Mouse (Mus musculus): Measurements from ENCODE around the gene Malsu1. TPM values are rescaled to one million over a fixed set of nuclear protein-coding genes. Genes with fewer than 3 reads are reported as not detected.

Malsu1 gene
- polyA plus RNA-seq, 1 experiment from 2014 or later, result 82.9 TPM

DNA sequence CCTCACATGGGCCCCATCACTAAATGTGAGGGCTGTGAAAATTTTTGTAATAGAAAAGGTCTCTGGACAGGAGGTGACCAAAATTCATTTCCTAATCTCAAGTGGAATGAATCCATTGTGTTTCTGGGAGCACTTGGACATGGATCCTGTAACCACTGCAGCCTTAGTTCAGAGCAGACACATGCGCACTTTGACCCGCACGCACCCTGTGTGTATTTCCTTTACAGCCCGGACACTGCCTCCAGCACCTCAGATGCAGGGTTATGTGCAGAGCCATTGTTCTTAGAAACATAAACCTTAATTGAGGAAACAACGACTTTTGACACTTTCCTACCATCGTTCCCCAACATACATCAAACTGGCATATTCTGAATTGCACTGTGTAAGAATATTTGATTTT is 40.9 kb downstream of the Malsu1 start:
- DNase-seq (ENCODE audit: low spot score) (no peak), ATAC-seq (replicated peaks; ENCODE audit: low FRiP score, low TSS enrichment, low read depth) (no peak)
- Histone ChIP-seq H3K27ac (ENCODE audit: low read depth) (no peak overlapping the region), H3K9ac (ENCODE audit: low read length) (no peak overlapping the region), H3K4me3 (ENCODE audit: low read depth, low read length) (no peak overlapping the region), H3K36me3 (ENCODE audit: control insufficient read depth, insufficient read depth, low read length) (peaks cover 45% of the 10 kb centered on the region), H3K4me2 (ENCODE audit: low read length) (no peak overlapping the region), H3K4me1 (replicated peaks; ENCODE audit: control insufficient read depth, insufficient read depth, low read length) (no peaks in the 10 kb centered on the region), H3K27me3 (replicated peaks; ENCODE audit: control insufficient read depth, insufficient read depth, low read length) (no peaks in the 10 kb centered on the region), H3K9me3 (ENCODE audit: control insufficient read depth, low read length) (no peaks in the 10 kb centered on the region)
- WGBS, result 86% methylated on average over 6 of the region's 6 CpGs

DNA sequence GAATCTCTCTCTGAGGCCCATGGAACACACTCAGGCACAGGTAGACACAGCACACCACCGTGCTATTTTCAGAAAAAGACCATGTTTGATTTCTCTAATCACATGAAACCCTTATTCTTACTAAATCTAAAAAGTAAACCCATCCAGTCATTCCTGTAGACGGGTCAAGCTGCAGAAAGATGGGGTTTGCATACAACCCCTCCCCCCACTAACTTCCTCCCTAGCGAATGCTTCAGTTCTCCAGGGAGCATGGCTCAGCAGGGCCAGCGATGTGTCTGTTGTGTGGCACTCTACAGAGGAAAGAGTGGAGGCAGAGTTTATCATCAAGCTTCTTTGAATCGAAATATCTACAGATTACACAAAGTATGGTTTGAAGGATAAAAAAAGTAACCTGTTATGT is 42.0 kb downstream of the Malsu1 start:
- WGBS, result 83% methylated on average over 5 of the region's 5 CpGs

DNA sequence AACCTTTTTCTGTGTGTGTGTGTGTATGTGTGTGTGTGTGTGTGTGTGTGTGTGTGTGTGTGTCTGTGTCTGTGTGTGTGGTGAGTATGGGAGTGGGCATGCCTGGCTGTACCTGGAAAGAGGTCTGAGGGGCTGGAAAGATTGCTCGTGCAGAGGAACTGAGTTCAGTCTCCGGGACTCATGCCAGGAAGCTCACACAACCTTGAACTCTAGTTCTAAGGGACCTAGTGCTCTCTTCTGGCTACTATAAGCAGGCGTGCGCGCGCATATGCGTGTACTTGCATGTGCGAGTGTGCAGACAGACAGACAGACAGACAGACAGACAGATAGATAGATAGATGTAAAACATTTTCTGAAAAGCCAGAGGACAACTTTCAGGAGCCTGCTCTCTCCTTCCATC is 42.6 kb downstream of the Malsu1 start:
- H3K27me3 ChIP-seq (replicated peaks; ENCODE audit: control insufficient read depth, insufficient read depth, low read length), result no peaks in the 10 kb centered on the region
- no peak overlapping the region for H3K4me2 ChIP-seq (ENCODE audit: low read length)
- H3K9ac ChIP-seq (ENCODE audit: low read length), result no peak overlapping the region
- H3K4me3 ChIP-seq (ENCODE audit: low read depth, low read length), result no peak overlapping the region
- DNase-seq (ENCODE audit: low spot score), result no peak
- no peaks in the 10 kb centered on the region for H3K9me3 ChIP-seq (ENCODE audit: control insufficient read depth, low read length)
- peaks cover 33% of the 10 kb centered on the region for H3K36me3 ChIP-seq (ENCODE audit: control insufficient read depth, insufficient read depth, low read length)
- 93% methylated on average over 8 of the region's 8 CpGs for WGBS
- no peak for ATAC-seq (replicated peaks; ENCODE audit: low FRiP score, low TSS enrichment, low read depth)
- peaks cover 10% of the 10 kb centered on the region for H3K4me1 ChIP-seq (replicated peaks; ENCODE audit: control insufficient read depth, insufficient read depth, low read length)
- no peak overlapping the region for H3K27ac ChIP-seq (ENCODE audit: low read depth)

More for the DNA sequence above, 42.0 kb downstream of the Malsu1 start:
- DNase-seq (ENCODE audit: low spot score) (no peak), ATAC-seq (replicated peaks; ENCODE audit: low FRiP score, low TSS enrichment, low read depth) (no peak)
- no peaks in the 10 kb centered on the region for H3K27me3 ChIP-seq (replicated peaks; ENCODE audit: control insufficient read depth, insufficient read depth, low read length)
- no peak overlapping the region for H3K9ac ChIP-seq (ENCODE audit: low read length)
- no peak overlapping the region for H3K4me3 ChIP-seq (ENCODE audit: low read depth, low read length)
- peaks cover 10% of the 10 kb centered on the region for H3K4me1 ChIP-seq (replicated peaks; ENCODE audit: control insufficient read depth, insufficient read depth, low read length)
- H3K9me3 ChIP-seq (ENCODE audit: control insufficient read depth, low read length), result no peaks in the 10 kb centered on the region
- no peak overlapping the region for H3K4me2 ChIP-seq (ENCODE audit: low read length)
- H3K27ac ChIP-seq (ENCODE audit: low read depth), result no peak overlapping the region
- peaks cover 39% of the 10 kb centered on the region for H3K36me3 ChIP-seq (ENCODE audit: control insufficient read depth, insufficient read depth, low read length)

DNA sequence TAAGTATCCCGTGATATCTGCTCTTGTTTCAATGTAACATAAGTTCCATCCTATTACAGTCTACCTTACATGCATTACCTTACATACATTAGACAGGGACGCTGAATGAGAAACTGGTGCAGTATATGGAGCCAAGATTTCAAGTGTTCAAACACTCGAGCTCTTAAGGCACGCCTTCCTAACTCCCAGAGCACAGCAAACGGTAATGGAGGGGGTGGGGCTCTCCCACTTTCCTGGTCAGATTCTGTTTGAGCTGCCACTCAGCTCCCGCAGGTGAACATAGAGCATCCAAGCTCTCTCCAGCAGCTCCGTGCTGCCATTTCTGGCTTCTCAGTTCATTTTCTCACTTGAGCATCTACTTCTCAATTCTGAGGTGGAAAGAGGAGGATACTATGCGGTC is 44.9 kb downstream of the Malsu1 start:
- WGBS, result 75% methylated on average over 8 of the region's 8 CpGs
- Histone ChIP-seq H3K9ac (ENCODE audit: low read length) (no peak overlapping the region), H3K9me3 (ENCODE audit: control insufficient read depth, low read length) (no peaks in the 10 kb centered on the region), H3K27me3 (replicated peaks; ENCODE audit: control insufficient read depth, insufficient read depth, low read length) (no peaks in the 10 kb centered on the region), H3K4me3 (ENCODE audit: low read depth, low read length) (no peak overlapping the region), H3K4me1 (replicated peaks; ENCODE audit: control insufficient read depth, insufficient read depth, low read length) (peaks cover 10% of the 10 kb centered on the region), H3K36me3 (ENCODE audit: control insufficient read depth, insufficient read depth, low read length) (peaks cover 33% of the 10 kb centered on the region), H3K4me2 (ENCODE audit: low read length) (no peak overlapping the region), H3K27ac (ENCODE audit: low read depth) (no peak overlapping the region)
- no peak for ATAC-seq (replicated peaks; ENCODE audit: low FRiP score, low TSS enrichment, low read depth)
- DNase-seq (ENCODE audit: low spot score), result no peak

DNA sequence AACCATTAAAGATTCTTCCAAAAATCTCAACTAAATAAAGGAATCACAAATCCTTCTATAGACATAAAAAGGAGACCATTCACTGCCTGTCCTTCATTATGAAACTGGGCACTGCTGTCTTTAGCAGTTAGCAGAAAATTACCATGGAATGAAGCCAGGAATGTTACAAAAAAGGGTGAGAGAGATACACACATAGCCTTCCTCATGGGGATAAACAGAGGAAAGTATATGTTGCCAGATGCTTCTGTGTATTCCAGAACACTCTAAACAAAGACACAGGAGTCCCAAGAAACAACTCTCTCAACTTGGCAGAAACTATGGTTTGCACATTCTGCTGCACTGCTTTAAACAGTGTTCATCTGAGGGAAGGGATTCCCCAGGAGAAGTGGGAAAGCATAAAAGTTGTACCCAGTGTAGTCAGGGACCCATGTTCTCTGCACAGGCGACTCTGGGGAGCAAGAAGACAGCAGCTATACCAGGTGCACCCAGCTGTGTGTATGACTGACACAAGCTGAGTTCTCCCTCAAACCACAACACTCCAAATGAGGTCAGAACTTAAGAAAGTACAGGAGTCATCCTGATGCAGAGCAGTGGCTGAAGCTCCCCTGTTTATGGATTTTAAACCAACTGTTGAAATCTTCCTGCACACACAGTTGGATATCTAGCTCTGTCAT is 46.0 kb downstream of the Malsu1 start:
- H3K9ac ChIP-seq (ENCODE audit: low read length), result no peak overlapping the region
- ATAC-seq (replicated peaks; ENCODE audit: low FRiP score, low TSS enrichment, low read depth) (no peak), DNase-seq (ENCODE audit: low spot score) (peak; percentile 49)
- H3K27ac ChIP-seq (ENCODE audit: low read depth), result peak overlapping the region; percentile 24; the same call in 1 of the 2 replicates
- H3K4me1 ChIP-seq (replicated peaks; ENCODE audit: control insufficient read depth, insufficient read depth, low read length), result peaks cover 10% of the 10 kb centered on the region
- H3K4me2 ChIP-seq (ENCODE audit: low read length), result peak overlapping the region; percentile 5; the same call in 1 of the 2 replicates
- no peaks in the 10 kb centered on the region for H3K9me3 ChIP-seq (ENCODE audit: control insufficient read depth, low read length)
- 41% methylated on average over 1 of the region's 1 CpGs for WGBS
- no peak overlapping the region for H3K4me3 ChIP-seq (ENCODE audit: low read depth, low read length)
- no peaks in the 10 kb centered on the region for H3K27me3 ChIP-seq (replicated peaks; ENCODE audit: control insufficient read depth, insufficient read depth, low read length)
- peaks cover 29% of the 10 kb centered on the region for H3K36me3 ChIP-seq (ENCODE audit: control insufficient read depth, insufficient read depth, low read length)

DNA sequence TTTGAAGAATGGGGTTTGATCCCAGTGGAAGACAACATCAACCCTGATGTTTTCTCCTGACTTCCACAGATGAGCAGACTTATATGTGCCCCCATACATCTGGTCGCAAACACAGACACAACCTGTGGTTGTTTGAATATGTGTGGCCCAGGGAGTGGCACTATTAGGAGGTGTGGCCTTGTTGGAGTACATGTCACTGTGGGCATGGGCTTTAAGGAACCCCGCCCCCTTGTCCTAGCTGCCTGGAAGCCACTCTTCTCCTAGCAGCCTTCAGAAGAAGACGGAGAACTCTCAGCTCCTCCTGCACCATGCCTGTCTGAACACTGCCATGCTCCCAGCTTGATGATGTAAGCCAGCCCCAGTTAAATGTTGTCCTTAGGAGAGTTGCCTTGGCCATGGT is 46.8 kb downstream of the Malsu1 start:
- no peak for ATAC-seq (replicated peaks; ENCODE audit: low FRiP score, low TSS enrichment, low read depth)
- Histone ChIP-seq H3K27ac (ENCODE audit: low read depth) (peak overlapping the region; percentile 24; the same call in 1 of the 2 replicates), H3K36me3 (ENCODE audit: control insufficient read depth, insufficient read depth, low read length) (peaks cover 24% of the 10 kb centered on the region)

DNA sequence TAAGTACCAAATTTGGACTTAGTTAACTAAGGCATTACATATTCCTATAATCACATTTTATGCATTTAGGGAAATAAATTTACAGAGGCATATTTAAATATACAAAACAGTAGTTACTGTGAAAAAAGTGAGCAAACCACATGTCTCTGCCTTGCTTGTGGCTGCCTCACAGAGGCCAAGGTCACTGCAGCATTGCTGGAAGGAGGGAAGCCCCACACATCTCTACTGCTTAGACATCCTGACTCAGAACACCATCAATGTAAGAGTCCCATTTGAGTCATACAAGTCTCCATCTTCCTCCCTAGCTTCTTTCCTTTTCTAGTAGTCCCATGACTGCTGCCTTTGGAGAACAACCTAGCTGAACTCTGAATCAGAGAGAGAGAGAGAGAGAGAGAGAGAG is 56.7 kb downstream of the Malsu1 start:
- no peak overlapping the region for H3K9ac ChIP-seq (ENCODE audit: low read length)
- H3K4me2 ChIP-seq (ENCODE audit: low read length), result no peak overlapping the region
- H3K4me1 ChIP-seq (replicated peaks; ENCODE audit: control insufficient read depth, insufficient read depth, low read length), result peaks cover 5% of the 10 kb centered on the region; the same call in 1 of the 2 replicates
- H3K36me3 ChIP-seq (ENCODE audit: control insufficient read depth, insufficient read depth, low read length), result peaks cover 33% of the 10 kb centered on the region
- no peak overlapping the region for H3K27ac ChIP-seq (ENCODE audit: low read depth)
- H3K9me3 ChIP-seq (ENCODE audit: control insufficient read depth, low read length), result no peaks in the 10 kb centered on the region
- no peaks in the 10 kb centered on the region for H3K27me3 ChIP-seq (replicated peaks; ENCODE audit: control insufficient read depth, insufficient read depth, low read length)
- H3K4me3 ChIP-seq (ENCODE audit: low read depth, low read length), result no peak overlapping the region
- DNase-seq (ENCODE audit: low spot score), result peak; percentile 9
- no peak for ATAC-seq (replicated peaks; ENCODE audit: low FRiP score, low TSS enrichment, low read depth)

More for the DNA sequence above, 46.8 kb downstream of the Malsu1 start:
- 0 out of 2 replicates have a peak overlapping the region, but pooled peaks have one; percentile 5 for H3K4me2 ChIP-seq (ENCODE audit: low read length)
- WGBS, result 80% methylated on average over 3 of the region's 3 CpGs
- no peak overlapping the region for H3K9ac ChIP-seq (ENCODE audit: low read length)
- H3K4me3 ChIP-seq (ENCODE audit: low read depth, low read length), result no peak overlapping the region
- peaks cover 10% of the 10 kb centered on the region for H3K4me1 ChIP-seq (replicated peaks; ENCODE audit: control insufficient read depth, insufficient read depth, low read length)
- H3K27me3 ChIP-seq (replicated peaks; ENCODE audit: control insufficient read depth, insufficient read depth, low read length), result no peaks in the 10 kb centered on the region
- no peaks in the 10 kb centered on the region for H3K9me3 ChIP-seq (ENCODE audit: control insufficient read depth, low read length)
- peak; percentile 49 for DNase-seq (ENCODE audit: low spot score)

DNA sequence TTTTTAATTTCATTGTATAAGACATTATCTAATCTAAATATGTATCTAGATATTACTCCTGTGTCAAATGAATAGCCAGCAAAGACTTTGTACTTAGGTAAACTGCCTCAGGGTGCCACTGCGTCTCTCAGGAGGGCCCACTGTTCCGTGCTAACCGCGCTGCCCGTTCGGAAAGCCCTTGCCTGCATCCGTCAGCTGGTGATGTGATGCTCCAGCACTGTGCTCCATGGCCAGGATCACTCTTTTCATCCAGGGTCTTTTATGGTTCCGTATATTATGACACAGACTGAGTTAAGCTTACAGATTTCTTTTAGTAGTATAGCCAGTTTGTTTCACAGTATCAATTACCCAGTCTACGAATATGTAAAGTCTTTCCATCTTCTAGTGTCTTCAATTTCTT is 58.3 kb downstream of the Malsu1 start:
- Histone ChIP-seq H3K4me1 (replicated peaks; ENCODE audit: control insufficient read depth, insufficient read depth, low read length) (peaks cover 15% of the 10 kb centered on the region; the same call in 1 of the 2 replicates), H3K36me3 (ENCODE audit: control insufficient read depth, insufficient read depth, low read length) (peaks cover 27% of the 10 kb centered on the region), H3K9ac (ENCODE audit: low read length) (no peak overlapping the region), H3K27me3 (replicated peaks; ENCODE audit: control insufficient read depth, insufficient read depth, low read length) (no peaks in the 10 kb centered on the region), H3K27ac (ENCODE audit: low read depth) (no peak overlapping the region), H3K4me2 (ENCODE audit: low read length) (no peak overlapping the region), H3K4me3 (ENCODE audit: low read depth, low read length) (no peak overlapping the region), H3K9me3 (ENCODE audit: control insufficient read depth, low read length) (no peaks in the 10 kb centered on the region)
- ATAC-seq (replicated peaks; ENCODE audit: low FRiP score, low TSS enrichment, low read depth), result no peak
- peak; percentile 44 for DNase-seq (ENCODE audit: low spot score)
- WGBS, result 85% methylated on average over 9 of the region's 9 CpGs

All from intestine, embryonic 14.5 days (tissue).